Mouse (Mus musculus) cerebellum, adult 2 months (tissue): ENCODE measurements around the gene Chpt1.

Experiments
- CTCF ChIP-seq: fragments of 200-500 bp; IDR thresholded peaks from 2 replicates; pipeline ENCODE4 v1.5.1; 2011; ENCODE audit warnings: low read depth, mild to moderate bottlenecking, control low read depth, low read length, moderate library complexity, borderline replicate concordance; ENCODE audit not compliant: insufficient read depth
- POLR2A ChIP-seq: fragments of 200-500 bp; IDR thresholded peaks from 2 replicates; pipeline ENCODE4 v1.6.1; 2011; ENCODE audit warnings: low read length, control low read depth, borderline replicate concordance; ENCODE audit not compliant: insufficient read depth

GRCm38 (mm10) chr10:88412290-88412995 is 91.4 kb downstream of the Chpt1 start:
- TF ChIP-seq CTCF (no peak), POLR2A (no peak)
